Mouse (Mus musculus) megakaryocyte, embryonic 14.5 days (primary cell): ENCODE results near the gene Serpinb1c.

Experiments
- FLI1 ChIP-seq: IDR thresholded peaks from 2 replicates; pipeline ENCODE4 v1.6.1; 2012; ENCODE audit warnings: low read length, inconsistent platforms, mixed read lengths
- GATA1 ChIP-seq: IDR thresholded peaks from 3 replicates; pipeline ENCODE4 v1.6.1; 2012; ENCODE audit warnings: mixed read lengths, low read length, inconsistent platforms, borderline replicate concordance

- TF ChIP-seq GATA1 (no peak), FLI1 (no peak)
These were observed 29.2 kb downstream of the Serpinb1c start for GRCm38 (mm10) chr13:32868843-32869242.
